Mouse (Mus musculus) retina, embryonic 14.5 days (tissue): ENCODE results near the gene Ubap2l.

Experiments
- DNase-seq: peaks from one replicate; pipeline ENCODE4 v3.0.0-alpha.2; 2015; ENCODE audit warnings: low spot score

Gene Ubap2l

GRCm38 (mm10) chr3:90052351-90053241, at the start of gene Ubap2l:
Gene Ubap2l (minus strand): TSS chr3:90052628.
- peak; percentile 97 for DNase-seq

GRCm38 (mm10) chr3:90101673-90102072, 49.2 kb upstream of the Ubap2l start:
- DNase-seq, result no peak

- DNase-seq, result no peak
Observed at GRCm38 (mm10) chr3:90101010-90101409, 48.6 kb upstream of the Ubap2l start.

GRCm38 (mm10) chr3:90097928-90098327, 45.5 kb upstream of the Ubap2l start:
- no peak for DNase-seq

GRCm38 (mm10) chr3:90094453-90094852, 42.0 kb upstream of the Ubap2l start:
- no peak for DNase-seq

- no peak for DNase-seq
Observed at GRCm38 (mm10) chr3:90090892-90091291, 38.5 kb upstream of the Ubap2l start.

GRCm38 (mm10) chr3:90088617-90089016, 36.2 kb upstream of the Ubap2l start:
- DNase-seq, result no peak

GRCm38 (mm10) chr3:90086068-90086467, 33.6 kb upstream of the Ubap2l start:
- DNase-seq, result no peak

GRCm38 (mm10) chr3:90085281-90085680, 32.9 kb upstream of the Ubap2l start:
- no peak for DNase-seq

GRCm38 (mm10) chr3:90084790-90085189, 32.4 kb upstream of the Ubap2l start:
- DNase-seq, result no peak

- no peak for DNase-seq
Observed at GRCm38 (mm10) chr3:90083698-90084324, 31.4 kb upstream of the Ubap2l start.

- no peak for DNase-seq
Observed at GRCm38 (mm10) chr3:90083034-90083433, 30.6 kb upstream of the Ubap2l start.

- DNase-seq, result no peak
Observed at GRCm38 (mm10) chr3:90081365-90082240, 29.2 kb upstream of the Ubap2l start.

GRCm38 (mm10) chr3:90080498-90080863, 28.1 kb upstream of the Ubap2l start:
- no peak for DNase-seq

- peak; percentile 60 for DNase-seq
Observed at GRCm38 (mm10) chr3:90079763-90080497, 27.5 kb upstream of the Ubap2l start.

- DNase-seq, result peak; percentile 98
Observed at GRCm38 (mm10) chr3:90079133-90079762, 26.8 kb upstream of the Ubap2l start.

- DNase-seq, result no peak
Observed at GRCm38 (mm10) chr3:90078224-90078623, 25.8 kb upstream of the Ubap2l start.

- DNase-seq, result peak; percentile 96
Observed at GRCm38 (mm10) chr3:90076921-90077716, 24.7 kb upstream of the Ubap2l start.

GRCm38 (mm10) chr3:90072294-90072693, 19.9 kb upstream of the Ubap2l start, which contains the start of gene Tpm3:
Gene Tpm3 (plus strand): TSS chr3:90072649.
- DNase-seq, result no peak

GRCm38 (mm10) chr3:90069688-90070087, 17.3 kb upstream of the Ubap2l start:
- no peak for DNase-seq
